Mouse (Mus musculus) E14TG2a.4 (cell line): ENCODE data around the gene Iqcm.

Experiments used
- H3K27me3 ChIP-seq: 2 replicates; pipeline ENCODE4 v1.6.1; 2014; ENCODE audit warnings: low read length, control low read depth; ENCODE audit not compliant: insufficient read depth
- H3K36me3 ChIP-seq: 2 replicates; pipeline ENCODE4 v1.6.1; 2014; ENCODE audit warnings: low read length, control low read depth; ENCODE audit not compliant: insufficient read depth
- H3K4me1 ChIP-seq: replicated peaks from 2 replicates; pipeline ENCODE4 v1.6.1; 2014; ENCODE audit warnings: low read depth, low read length, control low read depth
- H3K4me3 ChIP-seq: replicated peaks from 2 replicates; pipeline ENCODE4 v1.5.1; 2014; ENCODE audit warnings: mild to moderate bottlenecking, low read length
- H3K9me3 ChIP-seq: 2 replicates; pipeline ENCODE4 v1.6.1; 2014; ENCODE audit warnings: low read length, control low read depth
- CTCF ChIP-seq: conservative IDR thresholded peaks from 2 replicates; pipeline ENCODE4 v1.5.1; 2014; ENCODE audit warnings: low read length
- NANOG ChIP-seq: IDR thresholded peaks from 2 replicates; pipeline ENCODE4 v1.6.1; 2014; ENCODE audit warnings: borderline replicate concordance, low read length, mixed read lengths
- POU5F1 ChIP-seq: IDR thresholded peaks from 2 replicates; pipeline ENCODE4 v1.6.1; 2014; ENCODE audit warnings: low read length, borderline replicate concordance

The Iqcm gene

GRCm38 (mm10) chr8:75956016-75956415 lies 507.5 kb downstream of the Iqcm start:
- no peaks in the 10 kb centered on the region for H3K27me3 ChIP-seq
- no peak for TF ChIP-seq CTCF
- TF ChIP-seq NANOG, result no peak
- TF ChIP-seq POU5F1, result no peak
- no peaks in the 10 kb centered on the region for H3K4me1 ChIP-seq
- H3K4me3 ChIP-seq, result no peak overlapping the region
- H3K9me3 ChIP-seq, result no peaks in the 10 kb centered on the region
- H3K36me3 ChIP-seq, result no peaks in the 10 kb centered on the region

GRCm38 (mm10) chr8:76018501-76018900 lies 570.0 kb downstream of the Iqcm start:
- H3K36me3 ChIP-seq, result no peaks in the 10 kb centered on the region
- no peak for TF ChIP-seq NANOG
- TF ChIP-seq POU5F1, result no peak
- no peak for TF ChIP-seq CTCF
- H3K4me3 ChIP-seq, result no peak overlapping the region
- H3K9me3 ChIP-seq, result no peaks in the 10 kb centered on the region
- H3K27me3 ChIP-seq, result no peaks in the 10 kb centered on the region
- 0 out of 2 replicates have a peak, but pooled peaks cover 4% of the 10 kb centered on the region for H3K4me1 ChIP-seq
